Mouse (Mus musculus) layer of hippocampus, adult 9-10 months (tissue): ENCODE measurements around the gene Mbd3.
"Not testable (repeated sequence)": the region's sequence is repeated elsewhere in the genome, so short reads cannot be mapped to it uniquely, and the experiment has no call there.

ENCODE experiments used
- DNase-seq: peaks from one replicate; pipeline ENCODE4 v3.0.0; 2022; ENCODE audit warnings: low spot score

Gene Mbd3

DNA sequence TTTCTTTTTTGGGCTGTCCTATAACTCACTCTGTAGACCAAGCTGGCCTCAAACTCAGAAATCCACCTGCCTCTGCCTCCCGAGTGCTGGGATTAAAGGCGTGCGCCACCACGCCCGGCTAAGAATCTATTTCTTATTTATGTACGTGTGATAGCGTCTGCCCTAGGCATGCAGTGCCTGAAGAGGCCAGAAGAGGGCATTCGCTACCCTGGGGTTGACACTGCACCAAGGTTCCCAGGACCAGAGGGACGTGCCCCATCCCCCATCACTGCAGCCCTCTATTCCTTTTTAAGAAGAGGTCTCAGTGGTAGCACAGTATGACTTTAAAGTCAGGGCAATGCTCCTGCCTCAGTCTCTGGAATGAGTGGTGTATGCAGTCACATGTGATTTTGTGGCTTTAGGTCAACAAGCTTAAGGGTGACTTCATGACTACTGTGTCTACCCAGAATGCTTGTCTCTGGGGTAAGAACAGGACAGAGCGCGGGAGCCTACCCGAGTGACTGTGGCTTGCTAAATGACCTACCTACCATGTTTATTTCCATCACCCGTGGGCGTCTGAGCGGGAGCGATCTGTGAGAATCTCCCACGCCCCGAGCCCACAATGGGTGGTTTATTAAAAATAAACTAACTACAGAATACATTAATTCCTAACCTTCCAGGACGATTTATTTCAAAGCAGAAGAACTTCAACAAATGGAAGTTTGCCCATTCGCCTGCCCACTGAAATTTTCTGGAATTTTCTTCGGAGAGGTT is 29.2 kb downstream of the Mbd3 start:
- no peak for DNase-seq

DNA sequence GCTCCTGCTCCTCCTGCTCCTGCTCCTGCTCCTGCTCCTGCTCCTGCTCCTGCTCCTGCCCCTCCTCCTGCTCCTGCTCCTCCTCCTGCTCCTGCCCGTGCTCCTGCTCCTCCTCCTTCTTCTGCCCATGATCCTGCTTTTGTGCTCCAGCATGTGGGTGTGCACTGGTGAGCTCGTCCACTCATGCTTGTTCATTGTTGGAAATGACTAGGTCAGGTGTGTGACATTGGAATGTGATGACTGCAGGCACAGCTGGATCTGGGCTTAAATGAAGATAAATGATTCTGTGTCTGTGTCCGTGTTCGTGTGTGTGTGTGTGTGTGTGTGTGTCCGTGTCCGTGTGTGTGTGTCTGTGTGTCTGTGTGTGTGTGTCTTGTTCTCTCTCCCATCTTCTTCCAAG is 31.0 kb downstream of the Mbd3 start:
- DNase-seq = no peak

DNA sequence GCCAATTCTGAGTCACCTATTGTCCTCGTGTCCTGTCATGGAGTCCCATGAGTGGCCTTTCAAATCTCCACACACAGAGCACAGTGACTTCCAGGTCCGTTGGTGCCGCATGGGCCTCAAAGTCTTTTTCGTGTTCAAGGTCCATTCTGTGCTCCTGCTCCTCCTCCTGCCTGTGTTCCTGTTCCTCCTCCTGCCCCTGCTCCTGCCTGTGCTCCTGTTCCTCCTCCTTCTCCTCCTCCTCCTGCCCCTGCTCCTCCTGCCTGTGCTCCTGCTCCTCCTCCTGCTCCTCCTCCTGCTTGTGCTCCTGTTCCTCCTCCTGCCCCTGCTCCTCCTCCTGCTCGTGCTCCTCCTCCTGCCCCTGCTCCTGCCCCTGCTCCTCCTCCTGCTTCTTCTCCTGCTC is 31.4 kb downstream of the Mbd3 start:
- no peak for DNase-seq

DNA sequence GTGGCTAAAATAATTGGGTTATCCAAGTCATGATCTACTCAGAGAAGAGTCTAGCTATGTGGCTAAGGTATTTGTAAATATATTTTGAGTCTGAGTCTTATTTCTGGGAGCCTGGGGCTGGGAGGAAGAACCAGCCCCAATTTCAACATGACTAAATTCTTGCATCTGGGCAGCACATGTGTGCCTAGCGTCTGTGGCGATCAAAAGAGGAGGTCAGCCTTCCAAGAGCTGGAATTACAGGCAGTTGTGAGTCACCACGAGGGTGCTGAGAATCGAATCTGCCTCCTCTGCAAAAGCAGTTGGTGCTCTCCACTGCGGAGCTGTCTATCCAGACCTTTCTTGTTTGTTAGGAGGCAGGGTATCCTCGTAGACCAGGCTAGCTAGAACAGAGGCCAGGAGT is 33.6 kb downstream of the Mbd3 start:
- DNase-seq = no peak

DNA sequence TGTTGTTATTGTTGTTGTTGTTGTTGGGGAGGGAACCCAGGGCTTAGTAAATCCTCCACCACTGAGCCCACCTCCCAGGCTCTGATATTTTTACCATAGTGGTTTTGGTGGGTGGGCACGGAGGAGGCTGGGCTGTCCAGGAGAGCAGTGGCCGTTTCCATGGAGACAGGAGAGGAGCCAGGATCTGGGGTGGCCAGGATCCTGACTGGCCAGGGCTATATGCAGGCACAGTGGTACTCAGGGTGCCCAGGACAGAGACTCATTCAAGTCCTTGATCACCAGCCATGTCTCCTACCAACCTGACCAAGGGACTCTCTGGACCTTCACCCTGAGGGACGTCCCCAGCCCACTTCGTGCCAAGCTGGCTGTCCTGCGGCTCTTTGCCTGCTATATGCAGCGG is 35.6 kb downstream of the Mbd3 start:
- no peak for DNase-seq

DNA sequence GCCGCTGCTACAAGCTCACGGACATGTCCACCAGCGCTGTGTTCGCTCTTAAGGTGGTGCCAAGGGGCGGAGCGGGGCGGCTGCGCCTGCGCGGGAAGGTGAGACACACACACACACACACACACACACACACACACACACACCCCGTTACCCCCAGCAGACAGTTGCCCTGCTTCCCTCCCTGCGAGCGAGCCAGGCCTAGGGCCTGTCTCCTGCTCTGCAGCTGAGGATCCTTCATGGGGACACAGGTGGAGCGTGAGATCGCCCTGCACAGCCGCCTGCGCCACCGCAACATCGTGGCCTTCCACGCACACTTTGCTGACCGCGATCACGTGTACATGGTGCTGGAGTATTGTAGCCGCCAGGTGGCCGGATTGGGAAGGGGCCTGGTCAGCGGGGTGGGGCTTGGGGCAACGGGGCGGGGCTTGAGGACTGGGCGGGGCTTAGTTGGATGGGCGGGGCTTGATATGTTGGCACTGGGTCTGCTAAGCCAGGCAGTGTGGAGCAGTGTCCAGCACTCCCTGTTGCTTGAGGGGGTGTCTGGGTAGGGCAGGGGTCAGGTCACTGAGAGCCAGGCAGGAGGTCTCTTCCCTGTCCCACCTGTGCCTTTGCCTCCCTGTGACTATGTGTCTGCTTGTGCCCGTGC is 41.2 kb downstream of the Mbd3 start:
- no peak for DNase-seq

DNA sequence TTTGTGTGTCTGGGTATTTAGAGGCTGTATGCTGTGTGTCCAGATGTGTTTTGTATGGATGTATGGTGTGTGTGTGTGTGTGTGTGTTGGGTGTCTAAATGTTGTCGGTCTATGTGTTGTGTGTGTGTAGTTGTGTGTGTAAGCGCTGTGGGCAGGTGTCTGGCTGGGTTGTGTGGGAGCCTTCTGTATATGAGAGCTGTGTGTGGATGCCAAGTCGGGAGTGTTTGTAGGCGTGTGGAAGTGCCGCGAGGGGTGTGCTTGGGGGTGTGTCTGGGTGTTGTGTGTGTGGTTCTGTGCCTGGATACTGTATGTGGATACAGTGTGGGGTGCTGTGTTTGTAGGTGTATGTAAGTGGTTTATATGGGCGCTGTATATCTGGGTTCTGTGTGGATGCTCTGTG is 42.0 kb downstream of the Mbd3 start:
- DNase-seq = no peak

DNA sequence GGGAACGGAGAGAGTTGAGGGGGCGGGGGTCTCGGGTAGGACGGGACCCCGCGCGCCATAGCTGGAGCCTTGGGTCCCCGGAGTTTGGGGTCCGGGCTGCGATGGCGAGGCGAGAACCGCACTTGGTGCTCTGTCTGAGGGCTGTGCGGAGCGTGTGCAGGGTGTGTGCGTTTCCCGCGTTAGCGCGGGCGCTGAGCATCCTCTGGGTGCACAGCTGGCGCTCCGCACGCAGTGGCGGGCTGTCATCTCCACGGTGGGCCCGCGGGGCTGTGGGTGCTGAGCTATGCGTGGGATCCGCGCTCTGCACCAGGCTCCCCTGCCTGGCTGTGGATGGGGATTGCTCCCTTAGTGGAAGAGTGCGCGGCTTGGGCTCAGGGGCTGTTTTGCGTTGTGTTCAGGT is 42.6 kb downstream of the Mbd3 start:
- DNase-seq = no peak

DNA sequence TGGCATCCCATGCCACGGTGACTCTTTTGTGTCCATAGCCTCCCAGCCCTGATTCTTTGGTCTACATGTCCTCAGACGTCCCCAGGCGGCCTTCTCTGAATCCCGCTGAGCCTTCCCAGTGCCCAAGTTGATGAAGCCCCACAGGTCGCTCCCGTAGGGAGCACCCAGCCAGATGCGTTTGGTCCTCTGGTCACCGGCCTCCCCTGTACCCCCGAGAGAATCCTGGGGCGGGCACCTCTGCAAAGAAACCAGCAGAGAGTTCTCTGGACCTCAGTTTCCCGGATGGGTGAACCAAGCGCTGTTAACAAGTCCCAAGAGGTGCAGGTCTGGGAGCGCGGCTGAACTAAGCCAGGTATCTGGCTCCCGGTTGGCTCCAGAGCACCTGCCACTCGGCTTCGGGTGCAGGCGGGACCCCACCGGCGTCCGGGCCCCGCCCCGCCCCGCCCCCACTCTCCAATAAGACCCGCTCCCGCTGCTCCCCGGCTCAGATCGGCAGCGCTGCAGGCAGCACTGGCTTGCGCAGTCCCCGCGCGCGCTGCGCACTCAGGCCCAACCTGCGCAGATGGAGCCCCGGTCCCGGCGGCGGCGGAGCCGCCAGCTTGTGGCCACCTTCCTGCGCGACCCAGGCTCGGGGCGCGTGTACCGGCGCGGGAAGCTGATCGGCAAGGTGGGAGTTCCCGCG is 43.2 kb downstream of the Mbd3 start, which contains the start of gene Plk5:
Gene Plk5 (plus strand): TSS at position 459 of the 682 bp plus-strand sequence.
- DNase-seq = no peak

DNA sequence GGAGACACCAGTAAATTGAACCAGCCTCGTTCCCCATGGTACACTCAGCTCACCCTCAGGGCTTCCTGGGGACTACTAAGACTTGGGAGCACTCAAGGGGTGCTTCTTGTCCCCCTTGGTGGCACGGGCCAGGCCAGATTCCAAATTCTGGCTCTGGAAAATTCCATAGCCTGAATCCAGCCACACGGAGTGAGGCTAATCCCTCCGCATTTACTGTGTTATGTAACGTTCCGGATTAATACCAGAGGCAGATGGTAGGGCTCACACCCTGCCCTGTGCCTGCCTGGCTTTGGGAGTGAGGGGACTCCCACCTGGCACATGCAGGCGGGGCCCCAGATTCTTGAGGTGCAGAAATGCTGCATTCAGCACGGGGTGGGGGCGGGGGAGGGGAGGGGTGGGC is 43.9 kb downstream of the Mbd3 start:
- no peak for DNase-seq

DNA sequence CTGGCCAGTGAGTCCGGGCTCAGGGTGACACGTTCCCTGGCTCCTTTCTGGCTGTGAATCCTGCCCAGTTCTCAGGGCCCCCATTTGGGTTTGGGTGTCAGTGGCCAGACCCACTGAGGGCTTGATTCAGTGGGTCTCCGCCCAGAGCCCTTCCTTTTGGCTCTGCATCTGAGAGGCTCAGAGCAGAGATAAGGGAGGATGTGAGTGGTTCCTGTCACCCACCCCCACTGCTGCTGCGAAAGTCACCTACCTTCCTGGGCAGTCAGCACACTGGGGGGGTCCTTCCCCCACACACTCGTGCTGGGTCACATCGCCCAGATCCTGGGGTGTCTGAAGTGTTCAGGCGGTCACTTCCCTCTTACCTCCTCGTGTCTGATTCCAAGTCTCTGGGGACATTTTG is 46.6 kb downstream of the Mbd3 start:
- no peak for DNase-seq

DNA sequence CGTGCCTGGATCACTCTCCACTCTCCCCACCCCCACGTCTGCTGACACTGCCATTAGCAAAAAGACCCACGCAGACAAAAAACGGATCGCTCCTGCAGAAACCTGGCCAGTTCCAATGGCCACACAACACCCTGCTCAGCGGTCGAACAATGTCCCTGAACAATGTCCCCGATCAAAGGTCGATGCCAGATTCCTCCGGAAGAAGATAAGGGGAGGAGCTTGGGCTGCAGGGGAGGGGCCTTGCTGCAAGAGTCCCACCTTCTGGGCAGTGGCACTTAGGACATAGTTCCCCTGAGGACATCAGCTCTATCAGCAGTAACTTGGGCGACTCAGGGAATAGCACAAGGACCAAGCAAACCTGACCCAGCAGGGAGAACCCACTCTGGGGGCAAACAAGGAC is 47.5 kb downstream of the Mbd3 start:
- DNase-seq = no peak

DNA sequence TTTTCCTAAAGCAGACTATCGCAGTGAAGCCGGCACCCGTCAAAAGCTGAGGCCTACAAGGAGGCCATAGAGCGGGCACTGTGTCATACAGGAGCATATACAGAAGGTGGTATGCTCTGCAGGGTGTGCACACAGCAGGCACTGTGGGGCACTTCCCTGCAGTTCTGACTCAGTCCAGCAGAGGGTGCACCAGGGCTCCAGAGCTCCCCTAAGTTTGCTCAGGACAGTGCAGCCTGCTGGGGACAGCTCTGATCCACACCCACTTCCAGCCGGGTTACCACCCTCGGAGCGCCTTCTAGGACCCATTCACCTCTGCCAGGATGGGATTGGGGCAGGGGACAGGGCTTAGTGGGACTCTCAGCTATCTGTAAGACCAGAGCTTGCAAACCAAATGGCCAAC is 49.1 kb downstream of the Mbd3 start:
- peak; percentile 64 for DNase-seq

DNA sequence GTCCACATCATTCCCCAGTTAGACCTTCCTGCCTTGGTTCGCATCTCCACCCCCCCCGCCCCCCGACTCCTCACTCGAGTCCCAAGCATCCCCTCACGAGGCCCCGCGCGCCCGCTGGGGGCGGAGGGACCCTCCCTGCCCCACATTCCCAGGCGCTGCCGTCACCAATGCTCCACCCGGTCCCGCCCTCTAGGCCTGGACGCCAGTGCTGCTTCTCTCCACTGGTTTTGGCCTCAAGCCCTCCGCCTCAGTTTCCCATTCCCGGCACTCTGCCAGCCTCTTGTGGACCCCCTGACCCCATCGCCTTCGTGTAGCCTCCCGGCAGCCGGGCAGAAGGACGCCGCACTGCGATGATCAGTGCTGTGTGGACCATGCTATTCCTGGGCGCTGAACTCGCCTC is 50.4 kb downstream of the Mbd3 start:
- DNase-seq = no peak

DNA sequence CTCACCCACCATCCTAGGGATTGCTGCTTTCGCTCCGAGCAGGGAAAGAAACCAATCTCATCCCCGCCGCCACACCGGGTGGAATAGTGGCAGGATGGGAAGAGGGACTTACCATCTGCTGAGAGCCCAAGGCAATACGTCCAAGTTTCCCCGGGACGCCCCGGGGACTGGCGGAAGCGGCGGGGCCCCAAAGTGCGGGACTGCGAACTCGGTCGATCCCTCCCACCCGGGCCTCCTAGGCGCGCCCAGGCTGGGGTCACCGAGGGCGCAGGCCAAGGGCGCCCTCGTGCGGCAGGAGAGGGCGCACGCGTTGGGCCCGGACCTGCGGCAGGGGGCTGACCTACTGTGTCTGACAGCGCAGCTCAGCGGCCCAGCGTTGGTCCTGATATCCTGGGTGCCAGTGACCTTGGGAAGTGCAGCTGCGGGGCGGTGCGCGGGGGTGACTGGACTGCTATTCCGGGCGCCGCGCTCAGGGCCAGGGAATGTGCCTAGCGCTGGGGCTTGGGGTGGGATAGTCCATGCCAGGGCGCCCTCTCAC is 51.0 kb downstream of the Mbd3 start, which contains the start of gene Adamtsl5:
Gene Adamtsl5 (minus strand): TSS at position 169 of the 538 bp plus-strand sequence.
- no peak for DNase-seq

DNA sequence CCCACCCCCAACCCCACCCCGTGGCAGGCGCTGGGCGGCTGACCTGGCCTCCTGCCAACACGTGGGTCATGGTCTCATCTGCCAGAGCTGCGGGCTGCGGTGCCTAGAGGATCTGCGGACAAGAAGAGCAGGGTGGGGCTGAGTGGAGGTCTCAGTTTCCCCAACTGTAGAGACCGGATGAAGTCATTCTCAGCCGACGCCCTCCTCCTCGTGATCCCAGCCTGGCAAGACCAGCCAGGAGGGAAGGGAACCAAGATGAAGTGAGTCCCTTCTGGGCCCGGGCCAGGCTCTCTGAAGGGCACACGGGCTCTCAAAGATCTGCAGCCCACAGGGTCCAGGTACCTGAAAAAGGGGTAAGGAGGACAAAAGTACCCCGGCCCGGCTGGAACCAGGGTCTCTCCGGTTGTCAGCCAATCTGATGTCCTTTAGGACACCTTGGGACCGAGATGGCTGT is 51.8 kb downstream of the Mbd3 start:
- no peak for DNase-seq

DNA sequence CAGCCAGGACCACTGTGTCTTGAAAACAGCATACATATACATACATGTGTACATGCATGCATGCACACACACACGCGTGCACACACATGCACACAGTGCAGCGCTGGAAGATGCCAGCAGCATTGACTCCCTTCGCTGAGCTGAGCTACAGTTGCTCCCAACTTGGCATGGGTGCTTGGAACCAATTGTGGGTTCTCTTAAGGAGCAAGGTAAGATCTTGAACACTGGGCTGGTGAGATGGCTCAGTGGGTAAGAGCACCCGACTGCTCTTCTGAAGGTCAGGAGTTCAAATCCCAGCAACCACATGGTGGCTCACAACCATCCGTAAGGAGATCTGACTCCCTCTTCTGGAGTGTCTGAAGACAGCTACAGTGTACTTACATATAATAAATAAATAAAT is 53.4 kb downstream of the Mbd3 start:
- not testable (repeated sequence) for DNase-seq

DNA sequence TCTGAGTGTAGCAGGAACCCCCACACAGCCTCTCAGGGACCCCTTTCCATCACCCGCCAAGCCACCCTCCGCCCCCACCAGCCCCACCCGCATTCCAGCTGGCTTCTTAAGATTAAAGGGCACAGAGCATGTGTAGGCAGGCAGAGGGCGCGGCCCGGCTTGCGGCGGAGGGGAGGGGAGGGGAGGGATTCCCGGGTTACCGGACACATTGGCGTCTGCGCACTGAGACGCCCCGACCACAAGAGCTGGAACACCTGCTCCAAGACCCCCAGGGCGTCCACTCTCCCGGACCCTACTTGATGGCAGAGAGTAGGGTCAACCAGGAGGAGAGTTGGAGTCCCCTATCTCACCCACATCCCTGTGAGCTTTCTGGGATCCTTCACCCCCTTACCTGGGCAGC is 54.2 kb downstream of the Mbd3 start:
- DNase-seq = no peak

DNA sequence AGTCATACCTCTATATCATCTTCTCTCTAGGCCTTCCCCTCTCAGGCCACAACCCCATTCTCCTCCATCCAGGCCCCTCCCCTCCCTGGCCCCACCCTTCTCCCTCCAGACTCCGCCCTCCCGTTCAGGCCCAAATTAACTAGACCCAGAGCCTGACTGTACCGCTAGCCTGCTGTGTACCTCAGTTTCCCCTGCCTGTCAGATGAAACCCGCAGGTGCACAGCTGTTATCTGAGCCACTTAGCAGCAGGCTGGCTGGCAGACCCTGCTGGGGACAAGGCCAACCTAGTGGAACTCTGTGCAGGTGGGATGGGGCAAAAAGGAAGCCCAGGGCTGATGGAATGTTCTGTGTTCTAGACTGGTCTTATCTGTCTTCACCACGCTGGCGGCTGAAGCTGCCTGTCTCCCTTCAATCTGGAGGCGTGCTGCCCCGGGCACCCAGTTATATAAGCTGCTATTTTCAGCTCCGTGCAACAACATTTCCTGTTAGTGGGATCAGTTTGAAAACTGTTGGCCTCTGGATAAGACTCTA is 55.2 kb downstream of the Mbd3 start:
- DNase-seq = no peak

DNA sequence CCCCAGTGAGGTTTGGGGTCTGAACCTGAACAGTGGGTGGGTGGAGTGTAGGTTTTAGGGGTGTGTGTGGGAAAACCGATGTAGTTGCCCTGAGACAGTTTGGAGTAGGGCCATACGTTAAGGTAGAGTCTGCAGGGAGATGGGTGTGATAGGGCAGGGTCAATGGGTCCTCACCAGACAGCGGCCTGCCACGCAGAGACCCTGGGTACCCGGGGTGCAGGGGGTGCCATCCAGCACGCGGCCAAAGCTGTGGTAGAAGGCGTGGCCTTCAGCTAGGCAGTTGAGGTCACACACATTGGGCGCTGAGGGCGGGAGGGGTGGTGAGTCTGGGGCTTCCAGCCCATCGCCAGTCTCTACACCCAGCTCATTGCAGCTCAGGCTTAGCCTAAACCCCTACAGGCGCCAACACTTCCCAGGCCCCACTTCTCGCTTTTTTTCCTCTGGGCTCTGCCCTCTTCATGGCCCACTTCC is 55.9 kb downstream of the Mbd3 start:
- DNase-seq = no peak

DNA sequence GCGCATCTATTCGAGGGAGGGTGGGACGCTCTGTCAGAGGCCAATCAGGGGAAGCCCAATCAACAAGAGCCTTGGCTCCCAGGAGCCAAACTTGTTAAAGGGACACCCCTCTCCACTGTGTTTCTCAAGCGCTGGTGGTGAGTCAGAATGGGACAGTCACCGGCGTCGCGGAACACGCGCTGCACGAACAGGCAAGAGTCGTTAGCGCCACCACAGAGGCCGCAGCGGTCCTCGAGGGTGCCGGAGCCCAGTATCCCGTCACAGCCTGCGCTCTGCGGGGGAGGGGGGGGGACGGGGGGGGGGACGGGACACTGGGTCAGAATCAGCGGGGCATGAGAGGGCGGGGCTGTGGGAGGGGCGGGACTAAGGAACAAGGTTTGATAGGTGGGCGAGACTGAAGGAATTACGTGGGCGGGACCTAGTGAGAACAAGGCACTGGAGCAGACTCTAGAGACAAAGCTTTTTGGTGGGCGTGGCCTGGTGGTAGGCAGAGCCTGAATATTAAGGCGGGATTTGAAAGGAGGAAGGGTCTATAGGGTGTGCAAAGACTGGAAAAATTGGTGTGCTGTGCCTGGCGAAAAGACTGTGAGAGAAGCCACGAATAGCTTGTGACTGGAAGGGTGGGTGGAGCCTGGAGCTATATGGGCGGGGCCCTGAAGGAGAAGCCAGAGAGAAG is 56.5 kb downstream of the Mbd3 start:
- DNase-seq = no peak
